Mouse (Mus musculus) liver, embryonic 16.5 days (tissue): ENCODE measurements around the gene Fyb. TPM values are rescaled to one million over a fixed set of nuclear protein-coding genes. Genes with fewer than 3 reads are reported as not detected.

Source experiments
- ATAC-seq: fragments of 200-750 bp; cut with Nextera tagmentation; 2 replicates; pipeline ENCODE4 v1.8.0; 2017; ENCODE audit warnings: low read depth, mild to moderate bottlenecking, moderate number of reproducible peaks, moderate library complexity
- H3K27ac ChIP-seq: fragments of 300-500 bp; sonication (generic); 2 replicates; pipeline ENCODE4 v1.5.1; 2014; ENCODE audit warnings: mild to moderate bottlenecking, low read length
- H3K27me3 ChIP-seq: fragments of 300-500 bp; sonication (generic); 2 replicates; pipeline ENCODE4 v1.6.1; 2014; ENCODE audit warnings: low read depth, low read length, mixed read lengths; ENCODE audit not compliant: control insufficient read depth, insufficient read depth
- H3K36me3 ChIP-seq: fragments of 300-500 bp; sonication (generic); 2 replicates; pipeline ENCODE4 v1.6.1; 2014; ENCODE audit warnings: mild to moderate bottlenecking; ENCODE audit not compliant: control insufficient read depth, insufficient read depth
- H3K4me1 ChIP-seq: fragments of 300-500 bp; sonication (generic); 2 replicates; pipeline ENCODE4 v1.6.1; 2014; ENCODE audit warnings: low read depth, low read length, mixed read lengths; ENCODE audit not compliant: control insufficient read depth
- H3K4me2 ChIP-seq: fragments of 300-500 bp; sonication (generic); 2 replicates; pipeline ENCODE4 v1.6.1; 2014; ENCODE audit warnings: low read depth, low read length, mixed read lengths
- H3K4me3 ChIP-seq: fragments of 300-500 bp; sonication (generic); 2 replicates; pipeline ENCODE4 v1.5.1; 2014; ENCODE audit warnings: low read depth, mild to moderate bottlenecking, low read length
- H3K9ac ChIP-seq: fragments of 300-500 bp; sonication (generic); 2 replicates; pipeline ENCODE4 v1.6.1; 2014; ENCODE audit warnings: low read depth, low read length
- H3K9me3 ChIP-seq: fragments of 300-500 bp; sonication (generic); replicated peaks from 2 replicates; pipeline ENCODE4 v1.6.1; 2016; ENCODE audit warnings: low read length; ENCODE audit not compliant: control insufficient read depth
- WGBS: fragments of 180-500 bp; shearing (Covaris S2); extraction: QIAGEN DNeasy Blood & Tissue Kit; methylation state at CpG from one replicate; pipeline ENCODE4 v1.1.7; 2014; ENCODE audit not compliant: insufficient replicate concordance; 5-methylcytosine and 5-hydroxymethylcytosine counted together
- polyA plus RNA-seq: library from polyadenylated mRNA; unstranded; fragments of >200 nt; fragmentation: Nextera tagmentation; extraction: Ambion mirVana; gene quantifications from 2 replicates; pipeline ENCODE4 v1.2.1, GENCODE M21; 2015

Gene Fyb
- 20.9 and 21.9 TPM in 2 replicates for polyA plus RNA-seq

DNA sequence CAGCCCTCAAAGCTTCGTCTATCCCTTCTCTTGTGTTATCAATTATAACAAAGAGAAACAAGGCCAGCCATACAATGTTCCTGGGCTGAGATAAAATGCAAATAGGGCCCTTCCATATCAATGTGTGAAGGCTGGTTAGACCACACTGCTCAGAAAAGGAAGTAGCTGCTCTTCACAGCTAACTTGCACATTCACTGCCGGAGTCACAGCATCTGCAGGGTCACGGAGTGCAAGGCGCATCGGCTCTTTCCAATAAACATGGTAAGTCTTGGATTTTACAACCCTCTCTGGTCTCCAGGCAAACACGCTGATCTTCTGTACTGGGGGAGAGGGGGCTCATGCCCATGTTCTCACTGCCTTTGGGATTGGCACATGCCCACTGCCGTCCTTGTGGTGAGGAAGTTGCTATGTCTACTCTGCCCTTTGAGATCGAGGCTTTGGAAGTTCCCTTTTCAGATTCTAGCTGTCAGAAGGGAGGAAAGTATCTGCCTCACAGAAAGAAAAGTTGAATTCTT, at the start of gene Fyb:
Gene Fyb, plus strand, starts transcription at position 201 of the 515 bp plus-strand sequence.
- Histone ChIP-seq H3K4me2 (peak within 1 kb of the TSS; percentile 62), H3K9me3 (no peaks in the 10 kb centered on the region), H3K27ac (0 out of 2 replicates have a peak within 1 kb of the TSS, but pooled peaks have one; percentile 42), H3K27me3 (no peaks in the 10 kb centered on the region), H3K9ac (peak within 1 kb of the TSS; percentile 33; the same call in 1 of the 2 replicates), H3K36me3 (no peaks in the 10 kb centered on the region), H3K4me1 (peaks cover 15% of the 10 kb centered on the region), H3K4me3 (peak within 1 kb of the TSS; percentile 48)
- peak; percentile 65 for ATAC-seq
- WGBS: 13% methylated on average over 8 of the region's 8 CpGs

DNA sequence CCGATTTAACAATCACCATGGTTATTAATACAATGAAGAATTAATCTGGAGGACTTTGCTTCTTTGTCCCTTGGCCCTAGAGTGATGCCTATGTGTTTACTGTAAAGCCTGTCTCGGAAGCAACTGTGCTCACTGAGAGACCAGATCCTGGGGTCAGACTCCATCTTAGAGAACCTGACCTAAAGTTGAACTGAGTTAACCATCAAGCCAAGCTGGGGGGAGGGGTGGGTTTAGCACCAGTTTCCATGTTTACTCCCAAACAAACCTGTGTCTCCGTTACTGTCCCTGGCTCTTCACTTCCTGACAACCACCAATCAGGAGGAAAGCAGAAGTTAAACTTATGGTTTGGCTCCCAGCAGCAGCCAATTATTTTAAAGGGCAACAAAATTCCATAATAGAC, 39.1 kb upstream of the Fyb start:
- no peak overlapping the region for H3K4me2 ChIP-seq
- H3K27ac ChIP-seq: no peak overlapping the region
- H3K36me3 ChIP-seq: no peaks in the 10 kb centered on the region
- no peaks in the 10 kb centered on the region for H3K4me1 ChIP-seq
- no peak overlapping the region for H3K4me3 ChIP-seq
- H3K9ac ChIP-seq: no peak overlapping the region
- no peaks in the 10 kb centered on the region for H3K27me3 ChIP-seq
- WGBS: 50% methylated on average over 3 of the region's 3 CpGs
- H3K9me3 ChIP-seq: no peaks in the 10 kb centered on the region; the same call in 1 of the 2 replicates
- ATAC-seq: no peak

DNA sequence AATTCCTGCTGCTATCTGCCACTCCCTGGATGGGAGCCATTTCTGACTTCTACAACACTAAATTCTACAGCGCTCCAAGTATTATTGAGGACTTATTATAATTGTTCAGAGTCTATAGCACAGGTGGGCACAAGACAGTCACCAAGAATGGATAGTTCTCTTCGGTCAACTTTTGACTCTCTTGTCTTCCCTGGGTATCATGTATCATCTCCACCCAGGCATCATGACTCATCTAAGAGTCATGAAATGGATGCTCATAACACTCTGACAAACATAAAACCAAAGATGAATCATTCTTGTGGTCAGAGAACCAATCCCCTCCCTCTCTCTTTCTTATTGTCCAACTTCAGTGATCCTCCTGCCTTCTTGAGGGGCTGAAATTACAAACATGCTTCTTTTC, 30.3 kb upstream of the Fyb start:
- WGBS: 80% methylated on average over 2 of the region's 2 CpGs
- Histone ChIP-seq H3K4me1 (no peaks in the 10 kb centered on the region), H3K4me3 (no peak overlapping the region), H3K4me2 (no peak overlapping the region), H3K27me3 (no peaks in the 10 kb centered on the region), H3K27ac (no peak overlapping the region), H3K9ac (no peak overlapping the region), H3K9me3 (no peaks in the 10 kb centered on the region), H3K36me3 (no peaks in the 10 kb centered on the region)
- ATAC-seq: no peak

DNA sequence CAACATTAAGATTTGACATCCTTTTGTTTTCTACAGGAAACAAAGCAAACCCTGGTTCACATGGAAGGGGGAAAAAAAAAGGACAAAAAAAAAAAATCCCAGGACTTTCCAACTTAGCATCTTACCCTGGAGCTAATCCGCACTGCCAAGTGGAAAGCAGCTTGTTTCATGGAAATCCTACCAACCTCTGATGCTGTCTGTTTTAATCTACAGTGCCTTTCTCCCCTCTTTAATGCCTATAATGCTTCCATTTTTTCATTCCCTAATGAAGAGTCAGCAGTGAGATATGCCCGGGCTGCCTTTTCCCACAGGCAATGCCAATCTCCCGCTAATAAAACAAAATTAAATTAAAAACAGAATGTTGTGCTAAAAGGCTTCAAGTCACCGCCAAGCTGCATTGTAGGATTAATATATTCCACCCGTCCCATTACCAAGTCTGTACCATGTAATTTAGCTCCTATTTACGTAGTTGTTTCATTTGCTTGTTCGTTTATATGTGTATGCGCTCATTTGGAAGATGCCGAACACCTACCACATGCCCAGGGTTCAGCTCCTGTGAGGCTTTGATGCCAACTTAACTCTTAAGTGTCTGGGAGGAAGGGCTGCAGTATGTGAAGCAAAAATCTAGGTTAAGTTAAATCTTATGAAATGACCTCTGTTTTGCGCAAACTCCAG, 24.1 kb upstream of the Fyb start:
- Histone ChIP-seq H3K9ac (no peak overlapping the region), H3K4me1 (no peaks in the 10 kb centered on the region), H3K4me3 (no peak overlapping the region), H3K9me3 (no peaks in the 10 kb centered on the region), H3K36me3 (no peaks in the 10 kb centered on the region), H3K27me3 (no peaks in the 10 kb centered on the region), H3K27ac (no peak overlapping the region), H3K4me2 (no peak overlapping the region)
- WGBS: 72% methylated on average over 10 of the region's 10 CpGs
- ATAC-seq: no peak

DNA sequence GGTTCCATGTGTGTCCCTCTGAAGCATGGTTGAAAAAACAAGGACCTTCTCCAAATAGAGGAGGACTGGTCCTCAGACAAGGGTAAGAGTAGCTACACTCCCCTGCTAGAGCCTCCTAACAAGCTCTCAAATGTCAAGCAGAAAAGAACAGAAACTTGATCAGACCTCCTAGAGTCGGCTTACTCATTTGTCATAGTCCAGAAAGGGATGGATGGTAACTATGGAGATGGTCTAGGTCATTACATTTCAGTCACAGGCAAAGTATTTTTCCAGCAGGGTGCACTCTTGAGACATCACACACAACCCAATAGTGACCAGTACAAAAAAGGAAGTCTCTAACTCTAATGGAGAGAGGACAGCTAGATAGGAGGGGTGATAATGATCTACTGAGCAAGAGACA, 21.9 kb upstream of the Fyb start:
- H3K27ac ChIP-seq: no peak overlapping the region
- no peaks in the 10 kb centered on the region for H3K4me1 ChIP-seq
- H3K4me3 ChIP-seq: no peak overlapping the region
- ATAC-seq: peak; percentile 24; the same call in 1 of the 2 replicates
- H3K27me3 ChIP-seq: no peaks in the 10 kb centered on the region
- H3K9ac ChIP-seq: no peak overlapping the region
- 3% methylated on average over 1 of the region's 1 CpGs for WGBS
- H3K36me3 ChIP-seq: no peaks in the 10 kb centered on the region
- no peak overlapping the region for H3K4me2 ChIP-seq
- no peaks in the 10 kb centered on the region for H3K9me3 ChIP-seq

DNA sequence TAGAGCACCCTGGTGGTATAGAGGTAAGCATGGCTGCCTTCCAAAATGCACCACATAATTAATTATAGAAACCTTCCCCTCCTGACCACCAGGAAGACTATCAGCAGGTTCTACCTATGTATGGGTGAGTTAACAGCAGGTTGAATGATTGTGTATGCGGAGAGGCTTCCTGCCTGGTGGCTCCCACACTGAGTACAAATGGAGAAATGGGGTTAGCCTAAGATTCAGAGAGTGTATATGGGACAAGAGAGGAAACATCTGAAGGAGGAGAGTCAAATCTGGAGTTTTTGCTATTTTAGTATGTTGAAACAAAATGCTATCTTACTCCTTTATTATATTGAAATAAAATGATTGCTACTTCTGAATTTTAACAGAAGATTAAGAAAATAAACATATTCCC, 5.1 kb upstream of the Fyb start:
- H3K4me2 ChIP-seq: no peak overlapping the region
- no peak overlapping the region for H3K4me3 ChIP-seq
- no peak overlapping the region for H3K27ac ChIP-seq
- H3K4me1 ChIP-seq: peaks cover 15% of the 10 kb centered on the region
- no peaks in the 10 kb centered on the region for H3K27me3 ChIP-seq
- H3K36me3 ChIP-seq: no peaks in the 10 kb centered on the region
- H3K9me3 ChIP-seq: no peaks in the 10 kb centered on the region
- H3K9ac ChIP-seq: no peak overlapping the region
- ATAC-seq: no peak
- 75% methylated on average over 1 of the region's 1 CpGs for WGBS

DNA sequence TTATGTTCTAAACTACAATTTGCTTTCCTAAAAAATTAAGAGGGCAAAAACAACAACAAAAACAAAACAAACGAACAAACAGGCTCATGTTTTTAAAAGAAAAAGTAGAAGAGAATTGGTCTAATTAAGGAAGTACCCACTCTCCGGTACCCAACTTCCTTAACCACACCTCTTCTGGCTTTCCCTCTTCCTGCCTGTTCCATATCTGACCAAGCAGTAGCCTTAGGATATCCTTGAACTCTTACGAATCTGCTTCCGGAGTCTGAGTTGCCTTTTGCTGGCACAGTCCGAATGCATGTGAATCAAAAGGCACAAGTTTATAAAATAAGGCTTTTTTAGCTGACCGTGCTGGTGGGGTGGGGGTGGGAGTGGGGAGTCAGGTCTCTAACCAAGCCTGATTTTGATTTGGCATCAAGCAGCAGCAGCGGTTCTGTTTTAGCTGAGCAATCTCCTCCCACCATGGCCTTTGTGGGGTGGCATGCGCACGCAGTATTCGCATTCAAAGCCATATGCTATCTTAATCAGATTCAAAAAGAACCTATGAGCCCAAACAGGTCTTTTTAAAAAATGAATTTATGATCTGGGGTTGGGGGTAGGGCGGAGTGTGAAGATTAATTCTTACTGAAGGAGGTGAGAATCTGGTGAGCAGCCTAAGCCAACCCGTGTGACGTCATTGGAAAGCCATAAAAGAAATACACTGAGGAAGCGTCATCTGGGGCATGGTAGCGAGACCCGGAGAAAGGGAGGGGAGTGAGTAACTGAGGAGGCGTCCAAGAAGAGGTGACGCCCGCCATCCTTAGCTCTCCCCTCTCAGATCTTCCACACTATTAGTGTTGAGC, 3.0 kb upstream of the Fyb start:
- H3K4me3 ChIP-seq: no peak overlapping the region
- H3K27ac ChIP-seq: peak overlapping the region; percentile 59
- no peak overlapping the region for H3K9ac ChIP-seq
- H3K9me3 ChIP-seq: no peaks in the 10 kb centered on the region
- no peaks in the 10 kb centered on the region for H3K36me3 ChIP-seq
- no peaks in the 10 kb centered on the region for H3K27me3 ChIP-seq
- peak overlapping the region; percentile 53 for H3K4me2 ChIP-seq
- H3K4me1 ChIP-seq: peaks cover 15% of the 10 kb centered on the region
- ATAC-seq: no peak
- 30% methylated on average over 19 of the region's 19 CpGs for WGBS

DNA sequence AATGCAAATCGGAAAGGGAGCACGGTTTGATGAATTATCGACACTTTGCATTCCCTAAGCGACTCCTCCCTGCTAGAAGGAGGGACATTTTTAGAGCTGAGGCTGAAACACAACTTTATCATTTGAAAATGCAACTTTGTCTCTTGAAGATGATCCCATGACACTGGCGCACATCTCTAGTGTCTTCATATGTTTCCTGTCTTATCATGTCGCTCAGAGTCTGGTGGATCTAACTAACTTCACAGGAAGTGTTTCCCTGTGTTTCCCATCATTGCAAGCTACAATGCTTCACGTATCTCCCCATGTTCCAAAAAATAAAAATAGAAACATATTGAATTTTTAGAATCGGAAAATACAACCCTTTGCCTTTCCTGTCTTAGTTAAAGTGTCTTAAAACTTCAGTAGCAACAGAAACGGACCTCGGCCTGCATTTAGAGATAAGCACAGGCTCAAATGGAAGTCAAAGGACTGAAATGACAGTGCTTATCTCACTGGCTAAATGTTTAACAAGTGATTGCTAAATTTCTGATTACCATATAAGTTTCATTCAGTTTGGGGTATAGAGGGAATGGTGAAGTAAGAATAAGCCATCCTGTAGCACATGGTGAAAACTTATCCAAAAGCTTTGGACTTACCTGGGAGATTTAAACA, 2.0 kb upstream of the Fyb start:
- ATAC-seq: peak; percentile 77

More for the DNA sequence above, 2.0 kb upstream of the Fyb start:
- Histone ChIP-seq H3K4me3 (peak overlapping the region; percentile 28), H3K4me2 (peak overlapping the region; percentile 53), H3K9ac (no peak overlapping the region), H3K36me3 (no peaks in the 10 kb centered on the region), H3K27ac (peak overlapping the region; percentile 59), H3K9me3 (no peaks in the 10 kb centered on the region), H3K4me1 (peaks cover 15% of the 10 kb centered on the region), H3K27me3 (no peaks in the 10 kb centered on the region)
- WGBS: 12% methylated on average over 10 of the region's 10 CpGs
